Mouse (Mus musculus) frontal cortex, adult (tissue): ENCODE measurements at regions not wholly inside any gene's neighbourhood (a gene's known extent, or its start where the extent isn't known, plus 50 kb on each side); places are given as distances from the start of the nearest gene placed in this dataset.
"Not testable (repeated sequence)": the region's sequence is repeated elsewhere in the genome, so short reads cannot be mapped to it uniquely, and the experiment has no call there.

Source experiments
- ATAC-seq: cut with Nextera tagmentation; 2 replicates; pipeline ENCODE4 v1.9.2; 2017; ENCODE audit warnings: mild to moderate bottlenecking, moderate library complexity, mixed read lengths; ENCODE audit not compliant: low TSS enrichment

DNA sequence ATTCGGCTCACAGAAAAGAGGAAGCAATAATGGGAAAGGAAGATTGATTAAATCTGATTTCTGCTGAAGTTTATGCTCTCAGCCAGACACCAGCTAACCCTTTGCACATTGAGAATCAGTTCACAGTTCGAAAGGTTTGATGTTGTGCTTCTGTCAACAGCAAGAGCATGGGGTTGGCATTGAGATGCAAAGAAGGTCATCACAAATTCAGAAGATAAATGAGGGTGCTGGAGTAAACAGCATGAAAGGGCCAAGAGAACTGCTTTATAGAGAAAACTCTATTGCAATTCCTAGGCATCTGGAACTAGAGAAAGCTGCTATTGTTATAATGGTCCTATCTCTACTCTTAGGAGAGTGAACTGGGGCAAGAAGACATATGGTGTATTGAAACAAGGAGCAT, 250.8 kb downstream of the Rab38 start:
- no peak for ATAC-seq

- not testable (repeated sequence) for ATAC-seq
Measured at GRCm38 (mm10) chr7:88721031-88721430, 291.0 kb downstream of the Rab38 start.

DNA sequence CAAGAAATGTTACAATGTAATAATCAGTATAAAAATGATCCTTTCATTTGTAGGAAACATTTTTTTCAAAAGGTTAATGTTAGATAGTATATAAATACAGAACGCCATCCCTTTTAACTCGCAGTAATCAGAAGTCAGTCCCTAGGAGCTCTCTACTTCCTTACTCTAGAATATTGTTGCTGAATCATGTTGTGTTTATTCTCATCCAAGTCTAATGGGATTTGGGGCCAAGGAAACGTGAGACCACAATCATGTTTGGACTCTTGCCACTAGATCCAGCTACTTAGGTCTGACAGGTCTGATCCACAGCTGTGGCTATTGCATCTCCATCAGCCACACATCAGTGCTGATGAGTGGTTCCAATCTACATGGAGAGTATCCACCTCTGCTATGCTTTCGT, 304.4 kb downstream of the Rab38 start:
- no peak for ATAC-seq

- ATAC-seq, result no peak
Measured at GRCm38 (mm10) chr7:88735768-88736167, 305.7 kb downstream of the Rab38 start.

GRCm38 (mm10) chr7:88777371-88777770, 347.3 kb downstream of the Rab38 start:
- no peak for ATAC-seq

DNA sequence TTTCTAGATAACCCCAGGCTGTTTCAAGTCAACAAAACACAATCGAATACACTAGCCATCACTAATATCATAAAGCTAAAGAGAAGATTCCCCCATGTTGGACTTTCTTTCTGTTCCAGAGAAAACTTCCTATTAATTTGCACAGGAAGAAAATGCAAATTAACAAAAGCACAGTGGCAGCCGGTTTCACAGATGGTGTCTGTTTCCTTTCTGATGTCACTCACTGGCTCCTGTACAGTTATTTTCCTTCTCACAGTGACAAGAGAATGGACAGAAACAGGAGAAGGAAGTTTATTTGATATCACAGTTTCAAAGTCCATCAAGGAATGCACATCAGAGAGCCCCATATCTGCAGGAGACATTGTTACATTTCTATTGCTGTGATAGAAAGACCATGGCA, 352.8 kb downstream of the Rab38 start:
- no peak for ATAC-seq

DNA sequence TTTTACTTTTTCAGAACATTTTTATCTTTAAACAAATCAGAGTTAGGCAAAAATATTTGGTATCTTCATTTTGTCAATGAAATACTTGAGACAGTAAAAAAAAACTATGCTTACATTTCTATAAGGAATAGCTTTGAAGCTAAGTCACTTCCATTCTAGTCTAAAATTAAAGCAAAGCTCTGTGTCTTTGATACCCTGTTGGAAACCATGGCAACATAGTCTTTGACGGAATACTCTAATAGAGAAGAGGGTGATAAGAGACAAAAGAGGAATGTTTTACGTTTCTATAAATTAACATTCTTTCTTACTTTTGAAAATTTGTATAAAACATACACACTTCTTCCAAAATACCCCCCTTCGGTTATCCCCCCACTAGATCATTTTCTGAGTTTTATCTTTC, 378.1 kb downstream of the Rab38 start:
- ATAC-seq, result no peak

DNA sequence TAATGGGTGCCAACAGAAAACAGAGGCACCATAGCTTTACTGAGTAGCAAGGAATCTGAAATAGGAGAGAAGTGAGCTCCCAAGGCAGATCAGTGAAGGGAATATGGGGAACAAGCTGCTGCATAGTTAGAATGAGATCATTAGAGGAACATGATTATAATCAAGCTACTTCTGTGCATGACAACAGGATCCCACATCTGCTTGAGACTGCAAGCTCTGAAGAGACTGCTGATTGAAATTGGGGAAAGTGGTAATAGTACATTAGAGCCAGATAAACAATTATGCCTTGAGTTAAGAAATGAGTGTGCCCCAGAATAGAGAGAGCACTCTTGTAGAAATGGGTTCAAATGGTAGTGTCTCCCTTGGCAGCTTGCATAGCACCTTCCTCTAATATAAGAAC, 380.1 kb downstream of the Rab38 start:
- peak; percentile 44; the same call in 1 of the 2 replicates for ATAC-seq

GRCm38 (mm10) chr7:88820204-88820603, 390.1 kb downstream of the Rab38 start:
- ATAC-seq, result no peak

DNA sequence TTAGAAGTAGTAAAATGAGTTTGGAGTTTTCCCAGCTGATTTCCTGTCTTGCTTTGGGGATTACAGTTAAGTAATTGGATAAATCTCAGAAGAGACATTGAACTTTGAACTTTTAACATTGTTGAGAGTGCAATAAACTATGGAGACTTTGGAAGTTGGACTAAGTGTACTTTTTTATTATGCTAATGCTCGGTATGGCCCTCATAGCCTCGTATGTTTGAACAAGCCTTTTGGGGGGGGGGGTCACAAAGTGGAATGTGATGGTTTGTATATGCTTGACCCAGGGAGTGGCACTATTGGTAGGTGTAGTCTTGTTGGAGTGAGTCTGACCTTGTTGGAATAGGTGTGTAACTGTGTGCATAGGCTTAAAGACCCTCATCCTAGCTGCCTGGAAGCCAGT, 396.4 kb downstream of the Rab38 start:
- ATAC-seq, result no peak

GRCm38 (mm10) chr7:88847946-88848524, 418.0 kb downstream of the Rab38 start:
- peak; percentile 59; the same call in 1 of the 2 replicates for ATAC-seq
